Mouse (Mus musculus) olfactory bulb, adult 2 months (tissue): ENCODE measurements around the gene Pilrb1. TPM values are rescaled to one million over a fixed set of nuclear protein-coding genes. Genes with fewer than 3 reads are reported as not detected.

Experiments
- H3K27ac ChIP-seq: fragments of 200-500 bp; 2 replicates; pipeline ENCODE4 v1.5.1; 2012; ENCODE audit warnings: low read depth, low read length; ENCODE audit not compliant: insufficient read depth
- H3K4me1 ChIP-seq: fragments of 200-500 bp; 2 replicates; pipeline ENCODE4 v1.6.1; 2012; ENCODE audit warnings: low read length; ENCODE audit not compliant: control insufficient read depth, insufficient read depth
- H3K4me3 ChIP-seq: fragments of 200-500 bp; 2 replicates; pipeline ENCODE4 v1.5.1; 2012; ENCODE audit warnings: mild to moderate bottlenecking, low read depth, low read length, moderate library complexity; ENCODE audit not compliant: insufficient read depth
- CTCF ChIP-seq: fragments of 200-500 bp; IDR thresholded peaks from 2 replicates; pipeline ENCODE4 v1.5.1; 2012; ENCODE audit warnings: low read depth, mild to moderate bottlenecking, low read length, moderate library complexity; ENCODE audit not compliant: insufficient read depth
- POLR2A ChIP-seq: fragments of 200-500 bp; IDR thresholded peaks from 2 replicates; pipeline ENCODE4 v1.6.1; 2012; ENCODE audit warnings: mild to moderate bottlenecking, low read depth, low read length, moderate library complexity; ENCODE audit not compliant: insufficient read depth
- whole genome bisulfite sequencing: fragments of 180-500 bp; shearing (Covaris S2); methylation state at CpG from one replicate; pipeline ENCODE4 v1.1.7; 2018; 5-methylcytosine and 5-hydroxymethylcytosine counted together
- polyA plus RNA-seq: library from polyadenylated mRNA; stranded (reverse); fragments of >200 nt; gene quantifications from 2 replicates; pipeline ENCODE4 v1.2.4, GENCODE M21; 2012; ENCODE audit warnings: low replicate concordance; ENCODE audit not compliant: missing spikeins, insufficient read depth, insufficient read length

Gene Pilrb1
- polyA plus RNA-seq, 1 experiment = not detected

DNA sequence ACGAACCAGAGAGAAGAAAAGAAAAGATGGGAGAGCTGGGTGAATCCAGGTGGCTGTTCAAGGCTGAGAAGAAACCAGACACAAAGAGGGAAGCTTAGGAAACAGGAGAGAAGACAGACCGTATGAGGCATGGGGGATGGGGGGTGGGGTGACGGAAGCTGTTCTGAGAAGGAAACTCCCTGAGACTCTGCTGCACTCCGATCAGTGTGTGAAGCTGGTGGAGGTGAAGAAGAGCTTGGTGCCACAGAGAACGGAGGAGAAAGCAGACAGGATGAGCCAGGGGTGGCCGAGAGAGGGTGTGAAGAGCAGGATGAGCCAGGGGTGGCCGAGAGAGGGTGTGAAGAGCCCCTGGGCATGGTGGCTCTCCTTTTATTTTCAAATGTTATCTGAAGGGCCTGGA is 31.5 kb downstream of the Pilrb1 start:
- TF ChIP-seq CTCF (no peak), POLR2A (no peak)
- H3K27ac ChIP-seq = no peak overlapping the region
- 71% methylated on average over 7 of the region's 7 CpGs for WGBS
- H3K4me1 ChIP-seq = no peaks in the 10 kb centered on the region
- no peak overlapping the region for H3K4me3 ChIP-seq

DNA sequence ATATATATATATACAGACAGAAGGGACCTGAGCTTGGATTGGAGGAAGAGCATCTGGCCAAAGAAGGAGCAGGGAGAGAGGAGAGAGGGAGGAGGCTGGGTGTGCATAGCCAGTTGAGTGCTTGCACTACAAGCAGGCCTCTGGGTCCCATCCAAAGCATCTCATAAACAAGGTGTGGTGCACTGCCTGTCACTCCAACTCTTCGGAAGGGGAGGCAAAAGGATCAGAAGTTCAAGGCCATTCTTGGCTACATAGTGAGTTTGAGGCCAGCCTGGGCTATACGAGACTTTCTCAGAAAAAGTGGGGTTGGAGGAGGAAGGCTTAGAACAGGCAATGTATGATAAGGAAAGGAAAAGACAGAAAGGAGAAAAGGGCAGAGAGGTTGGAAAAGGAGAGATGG is 31.9 kb downstream of the Pilrb1 start:
- 86% methylated on average over 2 of the region's 2 CpGs for whole genome bisulfite sequencing
- H3K27ac ChIP-seq = no peak overlapping the region
- no peak overlapping the region for H3K4me3 ChIP-seq
- TF ChIP-seq CTCF = no peak
- H3K4me1 ChIP-seq = no peaks in the 10 kb centered on the region

DNA sequence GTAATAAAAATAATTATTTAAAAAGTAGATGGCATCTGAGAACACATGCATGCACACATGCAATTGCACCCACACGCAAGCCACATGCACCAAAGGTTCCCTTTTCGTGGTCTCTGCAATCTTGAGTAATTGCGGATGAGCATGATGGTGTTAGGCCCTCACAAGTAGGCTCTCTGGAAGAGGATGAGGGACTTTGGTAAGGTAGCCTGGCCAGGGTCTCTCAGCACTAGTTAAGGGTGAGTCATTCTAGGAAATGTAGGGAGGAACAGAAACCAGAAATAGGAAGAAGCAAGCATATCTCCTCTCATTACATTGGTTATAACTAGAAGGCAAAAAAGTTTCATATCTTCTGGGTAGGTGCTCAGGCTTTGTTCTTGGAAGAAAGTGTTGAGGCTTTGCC is 32.9 kb downstream of the Pilrb1 start:
- 95% methylated on average over 3 of the region's 3 CpGs for WGBS
- Histone ChIP-seq H3K4me1 (no peaks in the 10 kb centered on the region), H3K4me3 (no peak overlapping the region), H3K27ac (no peak overlapping the region)
- TF ChIP-seq CTCF = no peak
- TF ChIP-seq POLR2A = no peak

GRCm38 (mm10) chr5:137823455-137824045 is 34.4 kb downstream of the Pilrb1 start:
- H3K4me3 ChIP-seq = no peak overlapping the region
- TF ChIP-seq POLR2A = no peak
- no peak for TF ChIP-seq CTCF
- WGBS = 90% methylated on average over 6 of the region's 6 CpGs
- no peaks in the 10 kb centered on the region for H3K4me1 ChIP-seq
- no peak overlapping the region for H3K27ac ChIP-seq

GRCm38 (mm10) chr5:137822602-137823001 is 35.3 kb downstream of the Pilrb1 start:
- Histone ChIP-seq H3K27ac (no peak overlapping the region), H3K4me3 (no peak overlapping the region), H3K4me1 (no peaks in the 10 kb centered on the region)
- TF ChIP-seq CTCF = no peak
- no peak for TF ChIP-seq POLR2A
- 76% methylated on average over 1 of the region's 1 CpGs for WGBS

GRCm38 (mm10) chr5:137822126-137822525 is 35.8 kb downstream of the Pilrb1 start:
- TF ChIP-seq POLR2A (no peak), CTCF (no peak)
- WGBS = 73% methylated on average over 4 of the region's 4 CpGs
- no peak overlapping the region for H3K4me3 ChIP-seq
- no peaks in the 10 kb centered on the region for H3K4me1 ChIP-seq
- H3K27ac ChIP-seq = no peak overlapping the region

GRCm38 (mm10) chr5:137817466-137818222 is 40.3 kb downstream of the Pilrb1 start:
- Histone ChIP-seq H3K27ac (no peak overlapping the region), H3K4me1 (no peaks in the 10 kb centered on the region), H3K4me3 (no peak overlapping the region)
- WGBS = 75% methylated on average over 4 of the region's 4 CpGs
- no peak for TF ChIP-seq CTCF

DNA sequence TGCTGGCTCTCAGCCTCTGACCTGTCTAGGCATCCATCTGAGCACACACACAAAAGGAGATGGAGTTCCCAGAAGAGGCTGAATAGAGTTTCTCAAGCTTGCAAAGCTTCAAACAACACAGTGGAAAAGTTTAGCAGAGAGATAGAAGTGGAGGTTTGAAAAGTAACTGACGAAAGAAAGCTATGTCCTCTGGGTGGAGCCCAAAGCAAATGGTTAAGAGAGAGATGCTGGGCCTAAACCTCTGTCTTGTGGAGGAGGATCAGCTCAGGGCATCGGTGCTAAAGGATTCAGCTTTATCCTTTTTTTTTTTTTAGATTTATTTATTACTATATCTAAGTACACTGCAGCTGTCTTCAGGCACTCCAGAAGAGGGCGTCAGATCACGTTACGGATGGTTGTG is 49.6 kb downstream of the Pilrb1 start:
- Histone ChIP-seq H3K27ac (no peak overlapping the region), H3K4me3 (no peak overlapping the region), H3K4me1 (no peaks in the 10 kb centered on the region)
- TF ChIP-seq POLR2A (no peak), CTCF (no peak)
- 88% methylated on average over 5 of the region's 5 CpGs for WGBS

DNA sequence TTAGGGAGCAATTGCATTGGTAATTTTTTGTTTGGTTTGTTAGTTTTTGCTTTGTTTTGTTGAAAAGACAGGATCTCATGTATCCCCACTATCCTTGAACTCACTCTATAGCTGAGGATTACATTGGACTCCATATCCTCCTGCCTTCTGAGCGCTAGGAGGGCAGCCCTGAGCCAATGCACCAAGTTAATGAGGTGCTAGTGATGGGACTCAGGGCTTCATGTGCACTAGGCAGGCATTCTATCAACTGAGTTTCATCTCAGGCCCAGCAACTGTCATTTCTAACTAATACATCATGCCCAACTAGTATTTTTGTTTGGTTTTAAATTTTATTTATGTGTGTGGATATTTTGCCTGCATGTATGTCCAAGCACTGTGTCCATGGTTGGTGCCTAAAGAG is 51.7 kb downstream of the Pilrb1 start:
- Histone ChIP-seq H3K27ac (no peak overlapping the region), H3K4me1 (no peaks in the 10 kb centered on the region), H3K4me3 (no peak overlapping the region)
- TF ChIP-seq CTCF (no peak), POLR2A (no peak)
- WGBS = 83% methylated on average over 1 of the region's 1 CpGs

Other genes with a start within 250 kb of the Pilrb1 start
- gene Pcolce, start 244.3 kb downstream of the Pilrb1 start, polyA plus RNA-seq = not detected in 2 replicates
- not detected in 2 replicates for gene Fbxo24, start 229.1 kb downstream of the Pilrb1 start, polyA plus RNA-seq
- not detected in 2 replicates for gene Lrch4, start 229.0 kb downstream of the Pilrb1 start, polyA plus RNA-seq
- gene Gm20605, start 228.9 kb downstream of the Pilrb1 start, polyA plus RNA-seq = not detected in 2 replicates
- not detected in 2 replicates for gene Sap25, start 216.8 kb downstream of the Pilrb1 start, polyA plus RNA-seq
- not detected in 2 replicates for gene Irs3, start 212.4 kb downstream of the Pilrb1 start, polyA plus RNA-seq
- not detected in 2 replicates for gene Agfg2, start 173.4 kb downstream of the Pilrb1 start, polyA plus RNA-seq
- gene Nyap1, start 116.5 kb downstream of the Pilrb1 start, polyA plus RNA-seq = not detected in 2 replicates
- 483 TPM in 1 of 2 replicates, not detected in the other for gene Tsc22d4, start 112.4 kb downstream of the Pilrb1 start, polyA plus RNA-seq
- gene Ppp1r35, start 79.3 kb downstream of the Pilrb1 start, polyA plus RNA-seq = not detected in 2 replicates
- gene Mepce, start 70.5 kb downstream of the Pilrb1 start, polyA plus RNA-seq = not detected in 2 replicates
- not detected in 2 replicates for gene Zcwpw1, start 70.3 kb downstream of the Pilrb1 start, polyA plus RNA-seq
- not detected in 2 replicates for gene Pilra, start 21.8 kb downstream of the Pilrb1 start, polyA plus RNA-seq
- gene Pilrb2, start 13.7 kb upstream of the Pilrb1 start, polyA plus RNA-seq = not detected in 2 replicates
- gene Cyp3a13, start 63.5 kb upstream of the Pilrb1 start, polyA plus RNA-seq = not detected in 2 replicates
- not detected in 2 replicates for gene Gjc3, start 105.0 kb upstream of the Pilrb1 start, polyA plus RNA-seq
- not detected in 2 replicates for gene Azgp1, start 123.4 kb upstream of the Pilrb1 start, polyA plus RNA-seq
- gene Smok3a, start 163.2 kb upstream of the Pilrb1 start, polyA plus RNA-seq = not detected in 2 replicates
- gene Smok3b, start 163.3 kb upstream of the Pilrb1 start, polyA plus RNA-seq = not detected in 2 replicates
- gene Smok3c, start 195.1 kb upstream of the Pilrb1 start, polyA plus RNA-seq = not detected in 2 replicates
- not detected in 2 replicates for gene Zkscan1, start 227.0 kb upstream of the Pilrb1 start, polyA plus RNA-seq